Mouse (Mus musculus) layer of hippocampus, adult 6 months (tissue): ENCODE data around the gene Myo5a. TPM values are rescaled to one million over a fixed set of nuclear protein-coding genes. Genes with fewer than 3 reads are reported as not detected.

Experiments
- long read RNA-seq, 2 experiments: library from polyadenylated mRNA; unstranded; transcript quantifications; one replicate each; pipeline ENCODE4 v2.0.0; 2019 to 2020
- polyA plus RNA-seq: library from polyadenylated mRNA; unstranded; fragments of <200 nt; fragmentation: Nextera tagmentation; gene quantifications from 2 replicates; pipeline ENCODE4 v1.2.3, GENCODE M21; 2021

The Myo5a gene
- polyA plus RNA-seq, result 21.1 and 23.0 TPM in 2 replicates
- long read RNA-seq, experiment 1, partial matches to known transcripts, result 74 of 115 reads
- long read RNA-seq, experiment 1, other reads (novel, unspliced or antisense), result 40 of 115 reads
- long read RNA-seq, experiment 2, partial matches to known transcripts, result 58 of 169 reads
- long read RNA-seq, experiment 2, other reads (novel, unspliced or antisense), result 109 of 169 reads

GRCm38 (mm10) chr9:75070457-75071028 lies at the start of gene Myo5a:
Gene Myo5a (plus strand): TSS chr9:75071015.

GRCm38 (mm10) chr9:75037451-75038356 lies 33.1 kb upstream of the Myo5a start, which contains the start of gene Arpp19:
Gene Arpp19 (plus strand): TSS chr9:75037614.

GRCm38 (mm10) chr9:75231841-75232746 lies 161.3 kb downstream of the Myo5a start, which contains the start of gene Myo5c:
Gene Myo5c (plus strand): TSS chr9:75232020.

Other genes with a start within 250 kb of the Myo5a start
- gene Onecut1, start 209.1 kb upstream of the Myo5a start, polyA plus RNA-seq, result 0.29 and 0.34 TPM in 2 replicates
- 12.6 and 13.3 TPM in 2 replicates for gene Fam214a, start 118.1 kb upstream of the Myo5a start, polyA plus RNA-seq
- gene Arpp19, start 33.4 kb upstream of the Myo5a start, polyA plus RNA-seq, result 244 and 268 TPM in 2 replicates
- gene Myo5c, start 161.0 kb downstream of the Myo5a start, polyA plus RNA-seq, result 0.14 and 0.60 TPM in 2 replicates
- 184 and 190 TPM in 2 replicates for gene Gnb5, start 235.3 kb downstream of the Myo5a start, polyA plus RNA-seq